Mouse (Mus musculus) MEL (cell line): ENCODE data around the gene Srprb.

Experiments
- EP300 ChIP-seq, 2 experiments: IDR thresholded peaks; 2 replicates each; pipeline ENCODE4 v1.6.1; 2011; ENCODE audit warnings: improper control_type of control experiment in 2 of 2, low read length in 2 of 2, low read depth in 1 of 2, mild to moderate bottlenecking in 1 of 2
- POLR2A ChIP-seq, 2 experiments: IDR thresholded peaks; 2 replicates each; pipeline ENCODE4 v1.6.1; 2011 to 2012; ENCODE audit warnings: low read length in 2 of 2, mild to moderate bottlenecking in 2 of 2, control low read depth in 1 of 2, improper control_type of control experiment in 1 of 2, low read depth in 1 of 2, moderate library complexity in 1 of 2; ENCODE audit not compliant: control insufficient read depth in 1 of 2, insufficient read depth in 1 of 2, poor library complexity in 1 of 2

- TF ChIP-seq EP300 (IDR thresholded peaks at IDR 0.05; ENCODE audit: low read depth in 1 of 2, low read length in 2 of 2) (no peak), POLR2A (IDR thresholded peaks at IDR 0.05; ENCODE audit: control insufficient read depth in 1 of 2, insufficient read depth in 1 of 2, low read depth in 1 of 2, low read length in 2 of 2, poor library complexity in 1 of 2) (no peak)
Observed at GRCm38 (mm10) chr9:103225464-103225863, 23.5 kb upstream of the Srprb start.
